Mouse (Mus musculus) heart, embryonic 15.5 days (tissue): ENCODE results near the gene Gm10142. TPM values are rescaled to one million over a fixed set of nuclear protein-coding genes. Genes with fewer than 3 reads are reported as not detected.
"Not testable (repeated sequence)": the region's sequence is repeated elsewhere in the genome, so short reads cannot be mapped to it uniquely, and the experiment has no call there.

Source experiments
- ATAC-seq: fragments of 200-750 bp; cut with Nextera tagmentation; replicated peaks from 2 replicates; pipeline ENCODE4 v1.8.0; 2017; ENCODE audit warnings: low read depth, moderate TSS enrichment; ENCODE audit not compliant: insufficient number of reproducible peaks, insufficient read depth, low FRiP score
- H3K27ac ChIP-seq: fragments of 300-500 bp; sonication (generic); 2 replicates; pipeline ENCODE4 v1.5.1; 2015; ENCODE audit warnings: mild to moderate bottlenecking, inconsistent platforms
- H3K27me3 ChIP-seq: fragments of 300-500 bp; sonication (generic); 2 replicates; pipeline ENCODE4 v1.6.1; 2015; ENCODE audit warnings: inconsistent platforms
- H3K36me3 ChIP-seq: fragments of 300-500 bp; sonication (generic); 2 replicates; pipeline ENCODE4 v1.6.1; 2015; ENCODE audit warnings: mild to moderate bottlenecking, inconsistent platforms
- H3K4me1 ChIP-seq: fragments of 300-500 bp; sonication (generic); replicated peaks from 2 replicates; pipeline ENCODE4 v1.6.1; 2015; ENCODE audit warnings: inconsistent platforms
- H3K4me2 ChIP-seq: fragments of 300-500 bp; sonication (generic); 2 replicates; pipeline ENCODE4 v1.6.1; 2015; ENCODE audit warnings: inconsistent platforms, mild to moderate bottlenecking, moderate library complexity
- H3K4me3 ChIP-seq: fragments of 300-500 bp; sonication (generic); 2 replicates; pipeline ENCODE4 v1.5.1; 2015; ENCODE audit warnings: mild to moderate bottlenecking, inconsistent platforms
- H3K9ac ChIP-seq: fragments of 300-500 bp; sonication (generic); 2 replicates; pipeline ENCODE4 v1.6.1; 2015; ENCODE audit warnings: mild to moderate bottlenecking, inconsistent platforms
- H3K9me3 ChIP-seq: fragments of 300-500 bp; sonication (generic); replicated peaks from 2 replicates; pipeline ENCODE4 v1.6.1; 2016; ENCODE audit warnings: inconsistent platforms
- WGBS: fragments of 180-500 bp; shearing (Covaris S2); methylation state at CpG from one replicate; pipeline ENCODE4 v1.1.7; 2015; ENCODE audit warnings: mixed read lengths; 5-methylcytosine and 5-hydroxymethylcytosine counted together
- polyA plus RNA-seq: library from polyadenylated mRNA; unstranded; fragments of >200 nt; fragmentation: Nextera tagmentation; extraction: Ambion mirVana; gene quantifications from 2 replicates; pipeline ENCODE4 v1.2.1, GENCODE M21; 2015

Gm10142 gene
- polyA plus RNA-seq, 1 experiment from 2014 or later = not detected

DNA sequence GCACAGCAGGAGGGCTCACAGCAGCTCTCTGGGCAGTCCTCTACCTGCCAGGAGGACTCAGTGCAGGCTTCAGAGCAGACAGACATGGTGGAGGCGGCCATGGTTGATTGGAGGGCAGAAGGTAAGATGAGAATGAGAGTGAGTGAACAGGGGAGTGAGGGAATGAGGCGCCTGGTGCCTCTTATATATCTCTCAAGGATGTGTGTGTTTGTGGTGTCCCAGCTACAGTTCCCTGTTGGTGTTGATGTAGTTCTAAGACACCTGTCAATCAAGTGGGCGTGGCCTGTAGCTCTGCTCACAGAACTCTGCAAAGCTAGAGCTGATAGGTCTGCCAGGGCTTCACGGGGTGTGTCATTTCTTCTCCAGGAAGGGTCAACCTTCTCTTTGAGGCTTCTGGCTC, 18.5 kb upstream of the Gm10142 start, which contains the start of gene Gm9508:
Gene Gm9508, minus strand, starts transcription at position 101 of the 400 bp plus-strand sequence.
- Histone ChIP-seq H3K36me3 (no peaks in the 10 kb centered on the region), H3K9ac (no peak within 1 kb of the TSS), H3K4me1 (no peaks in the 10 kb centered on the region), H3K27me3 (0 out of 2 replicates have a peak, but pooled peaks cover 3% of the 10 kb centered on the region), H3K9me3 (no peaks in the 10 kb centered on the region), H3K4me2 (no peak within 1 kb of the TSS), H3K4me3 (no peak within 1 kb of the TSS), H3K27ac (no peak within 1 kb of the TSS)
- 34% methylated on average over 4 of the region's 4 CpGs for WGBS
- no peak for ATAC-seq

GRCm38 (mm10) chr10:77706326-77706725, 9.3 kb upstream of the Gm10142 start, which contains the start of gene Gm10272:
Gene Gm10272 (plus strand): TSS chr10:77706626.
- no peaks in the 10 kb centered on the region for H3K4me1 ChIP-seq
- H3K9ac ChIP-seq = no peak within 1 kb of the TSS
- ATAC-seq = no peak
- H3K36me3 ChIP-seq = no peaks in the 10 kb centered on the region
- 90% methylated on average over 1 of the region's 1 CpGs for WGBS
- H3K4me3 ChIP-seq = no peak within 1 kb of the TSS
- no peak within 1 kb of the TSS for H3K27ac ChIP-seq
- no peak within 1 kb of the TSS for H3K4me2 ChIP-seq
- H3K27me3 ChIP-seq = no peaks in the 10 kb centered on the region
- no peaks in the 10 kb centered on the region for H3K9me3 ChIP-seq

DNA sequence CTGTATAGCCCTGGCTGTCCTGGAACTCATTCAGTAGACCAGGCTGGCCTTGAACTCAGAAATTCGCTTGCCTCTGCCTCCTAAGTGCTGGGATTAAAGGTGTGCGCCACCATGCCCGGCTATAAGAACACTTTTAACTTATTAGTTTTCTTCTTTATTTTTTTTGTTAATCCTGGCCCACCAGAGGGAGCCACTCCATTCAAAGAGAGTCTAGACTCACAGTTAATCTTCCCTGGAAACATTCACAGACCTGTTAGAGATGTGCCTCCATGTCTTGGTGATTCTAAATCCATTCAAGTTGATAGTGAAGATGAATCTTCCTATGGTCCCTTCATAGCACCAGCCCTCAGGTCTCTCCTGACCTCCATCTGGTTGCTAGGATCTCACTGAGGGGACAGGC, 5.8 kb upstream of the Gm10142 start:
- no peak overlapping the region for H3K4me3 ChIP-seq
- ATAC-seq = no peak
- H3K4me1 ChIP-seq = no peaks in the 10 kb centered on the region
- no peak overlapping the region for H3K9ac ChIP-seq
- WGBS = 78% methylated on average over 3 of the region's 3 CpGs
- H3K9me3 ChIP-seq = peaks cover 3% of the 10 kb centered on the region
- H3K27me3 ChIP-seq = no peaks in the 10 kb centered on the region
- no peak overlapping the region for H3K4me2 ChIP-seq
- no peaks in the 10 kb centered on the region for H3K36me3 ChIP-seq
- no peak overlapping the region for H3K27ac ChIP-seq

DNA sequence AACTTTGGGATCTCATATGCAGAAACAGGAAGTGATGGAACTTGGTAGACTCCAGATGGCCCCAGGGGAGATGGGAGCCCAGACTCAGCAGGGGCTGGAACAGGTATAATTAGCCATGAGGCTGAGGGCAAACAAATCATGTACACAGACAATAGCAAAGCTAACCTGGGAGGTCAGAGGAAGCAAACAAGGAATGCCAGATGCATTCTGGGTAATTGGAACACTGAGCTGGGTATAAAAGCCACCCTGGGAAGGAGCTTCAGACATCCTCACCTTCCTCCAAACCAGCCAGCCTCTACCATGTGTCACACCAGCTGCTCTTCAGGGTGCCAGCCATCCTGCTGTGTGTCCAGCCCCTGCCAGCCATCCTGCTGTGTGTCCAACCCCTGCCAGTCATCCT, 4.5 kb upstream of the Gm10142 start, which contains the start of gene Gm10024:
Gene Gm10024, plus strand, starts transcription at position 301 of the 400 bp plus-strand sequence.
- ATAC-seq, H3K4me1 ChIP-seq, H3K27me3 ChIP-seq, H3K4me3 ChIP-seq, H3K36me3 ChIP-seq, H3K4me2 ChIP-seq, H3K9ac ChIP-seq, H3K27ac ChIP-seq, H3K9me3 ChIP-seq: not testable (repeated sequence)

- Histone ChIP-seq H3K4me2 (no peak overlapping the region), H3K36me3 (no peaks in the 10 kb centered on the region), H3K9ac (no peak overlapping the region), H3K9me3 (peaks cover 4% of the 10 kb centered on the region), H3K4me3 (no peak overlapping the region), H3K27me3 (no peaks in the 10 kb centered on the region), H3K27ac (no peak overlapping the region), H3K4me1 (no peaks in the 10 kb centered on the region)
- no peak for ATAC-seq
- 58% methylated on average over 4 of the region's 4 CpGs for WGBS
Observed at GRCm38 (mm10) chr10:77713734-77714133, 1.9 kb upstream of the Gm10142 start.

GRCm38 (mm10) chr10:77720299-77720698, 4.7 kb downstream of the Gm10142 start, which contains the start of gene Krtap12-1:
Gene Krtap12-1 (plus strand): TSS chr10:77720599.
- not testable (repeated sequence) for H3K36me3 ChIP-seq, H3K27ac ChIP-seq, H3K4me3 ChIP-seq, H3K9me3 ChIP-seq, H3K4me2 ChIP-seq, ATAC-seq, H3K9ac ChIP-seq, H3K4me1 ChIP-seq, H3K27me3 ChIP-seq
- 79% methylated on average over 1 of the region's 1 CpGs for WGBS

- H3K9me3 ChIP-seq = no peaks in the 10 kb centered on the region
- no peak overlapping the region for H3K4me2 ChIP-seq
- H3K27me3 ChIP-seq = no peaks in the 10 kb centered on the region
- H3K36me3 ChIP-seq = no peaks in the 10 kb centered on the region
- no peak for ATAC-seq
- no peak overlapping the region for H3K4me3 ChIP-seq
- H3K27ac ChIP-seq = no peak overlapping the region
- H3K9ac ChIP-seq = no peak overlapping the region
- H3K4me1 ChIP-seq = no peaks in the 10 kb centered on the region
- WGBS = 75% methylated on average over 8 of the region's 8 CpGs
Observed at GRCm38 (mm10) chr10:77724855-77725254, 9.2 kb downstream of the Gm10142 start.

GRCm38 (mm10) chr10:77726186-77726585, 10.6 kb downstream of the Gm10142 start, which contains the start of gene Gm10100:
Gene Gm10100 (plus strand): TSS chr10:77726486.
- H3K4me1 ChIP-seq = no peaks in the 10 kb centered on the region
- H3K27me3 ChIP-seq = no peaks in the 10 kb centered on the region
- no peak within 1 kb of the TSS for H3K27ac ChIP-seq
- ATAC-seq = no peak
- H3K4me2 ChIP-seq = no peak within 1 kb of the TSS
- H3K4me3 ChIP-seq = no peak within 1 kb of the TSS
- H3K9ac ChIP-seq = no peak within 1 kb of the TSS
- 30% methylated on average over 3 of the region's 3 CpGs for WGBS
- H3K36me3 ChIP-seq = no peaks in the 10 kb centered on the region
- no peaks in the 10 kb centered on the region for H3K9me3 ChIP-seq

GRCm38 (mm10) chr10:77728280-77728679, 12.7 kb downstream of the Gm10142 start:
- 54% methylated on average over 4 of the region's 4 CpGs for WGBS
- Histone ChIP-seq H3K36me3 (no peaks in the 10 kb centered on the region), H3K4me2 (no peak overlapping the region), H3K27me3 (no peaks in the 10 kb centered on the region; the same call in 1 of the 2 replicates), H3K9me3 (no peaks in the 10 kb centered on the region), H3K9ac (no peak overlapping the region), H3K4me3 (no peak overlapping the region), H3K27ac (no peak overlapping the region), H3K4me1 (no peaks in the 10 kb centered on the region)
- no peak for ATAC-seq

DNA sequence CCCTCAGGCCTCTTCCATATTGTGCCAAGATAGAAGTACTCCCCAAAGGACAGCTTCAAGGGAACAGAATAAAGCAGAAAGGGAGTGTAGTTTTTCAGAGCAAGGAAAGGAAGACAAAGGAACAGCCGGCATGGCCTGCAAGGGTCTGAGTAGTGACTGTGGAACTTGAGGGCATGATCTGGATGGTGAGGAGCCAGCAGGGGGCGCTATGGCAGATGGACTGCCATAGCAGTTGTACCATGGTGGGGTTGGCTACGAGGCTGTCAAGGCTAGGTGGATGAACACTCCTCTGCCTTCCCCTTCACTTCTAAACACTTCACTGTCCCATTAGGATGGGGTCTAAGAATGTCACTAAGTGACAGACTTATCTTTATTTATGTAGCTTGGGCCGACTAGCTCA, 13.6 kb downstream of the Gm10142 start:
- Histone ChIP-seq H3K4me1 (no peaks in the 10 kb centered on the region), H3K4me2 (no peak overlapping the region), H3K36me3 (no peaks in the 10 kb centered on the region), H3K9me3 (no peaks in the 10 kb centered on the region), H3K4me3 (no peak overlapping the region), H3K27ac (no peak overlapping the region), H3K9ac (no peak overlapping the region), H3K27me3 (no peaks in the 10 kb centered on the region; the same call in 1 of the 2 replicates)
- no peak for ATAC-seq
- WGBS = 52% methylated on average over 4 of the region's 4 CpGs

GRCm38 (mm10) chr10:77735928-77736327, 20.3 kb downstream of the Gm10142 start:
- WGBS = 88% methylated on average over 1 of the region's 1 CpGs
- no peaks in the 10 kb centered on the region; the same call in 1 of the 2 replicates for H3K27me3 ChIP-seq
- H3K36me3 ChIP-seq = no peaks in the 10 kb centered on the region

GRCm38 (mm10) chr10:77738929-77739328, 23.3 kb downstream of the Gm10142 start:
- no peaks in the 10 kb centered on the region for H3K36me3 ChIP-seq
- 83% methylated on average over 4 of the region's 4 CpGs for WGBS
- no peak overlapping the region for H3K4me3 ChIP-seq
- H3K4me1 ChIP-seq = no peaks in the 10 kb centered on the region
- H3K27ac ChIP-seq = no peak overlapping the region
- ATAC-seq = no peak
- H3K9me3 ChIP-seq = 0 out of 2 replicates have a peak, but pooled peaks cover 4% of the 10 kb centered on the region
- no peak overlapping the region for H3K4me2 ChIP-seq
- no peaks in the 10 kb centered on the region for H3K27me3 ChIP-seq
- H3K9ac ChIP-seq = no peak overlapping the region

More at GRCm38 (mm10) chr10:77735928-77736327, 20.3 kb downstream of the Gm10142 start:
- ATAC-seq = no peak
- Histone ChIP-seq H3K4me2 (no peak overlapping the region), H3K27ac (no peak overlapping the region), H3K4me3 (no peak overlapping the region), H3K9ac (no peak overlapping the region), H3K4me1 (no peaks in the 10 kb centered on the region), H3K9me3 (0 out of 2 replicates have a peak, but pooled peaks cover 4% of the 10 kb centered on the region)
